Mouse (Mus musculus) hindbrain, embryonic 14.5 days (tissue): ENCODE results near the gene Gm13271. TPM values are rescaled to one million over a fixed set of nuclear protein-coding genes. Genes with fewer than 3 reads are reported as not detected.
A peak's percentile ranks its signal among the peaks of the same experiment; 100 is the strongest.
"Not testable (repeated sequence)": the region's sequence is repeated elsewhere in the genome, so short reads cannot be mapped to it uniquely, and the experiment has no call there.

Source experiments
- ATAC-seq: fragments of 200-750 bp; cut with Nextera tagmentation; 2 replicates; pipeline ENCODE4 v1.8.0; 2017; ENCODE audit warnings: moderate number of reproducible peaks, mild to moderate bottlenecking, moderate TSS enrichment, moderate library complexity; ENCODE audit not compliant: low FRiP score
- DNase-seq: peaks from one replicate; pipeline ENCODE4 v3.0.0-alpha.2; 2015; ENCODE audit warnings: low spot score
- H3K27ac ChIP-seq: fragments of 300-500 bp; sonication (generic); 2 replicates; pipeline ENCODE4 v1.5.1; 2014; ENCODE audit warnings: mild to moderate bottlenecking, moderate library complexity
- H3K27me3 ChIP-seq: fragments of 300-500 bp; sonication (generic); 2 replicates; pipeline ENCODE4 v1.6.1; 2014; ENCODE audit warnings: mild to moderate bottlenecking, low read length, mixed read lengths; ENCODE audit not compliant: control insufficient read depth, insufficient read depth
- H3K36me3 ChIP-seq: fragments of 300-500 bp; sonication (generic); replicated peaks from 2 replicates; pipeline ENCODE4 v1.6.1; 2014; ENCODE audit not compliant: control insufficient read depth, insufficient read depth
- H3K4me1 ChIP-seq: fragments of 300-500 bp; sonication (generic); replicated peaks from 2 replicates; pipeline ENCODE4 v1.6.1; 2014; ENCODE audit warnings: antibody characterized with exemption, low read length, mixed read lengths; ENCODE audit not compliant: control insufficient read depth, insufficient read depth
- H3K4me2 ChIP-seq: fragments of 300-500 bp; sonication (generic); replicated peaks from 2 replicates; pipeline ENCODE4 v1.6.1; 2014; ENCODE audit warnings: mild to moderate bottlenecking, moderate library complexity
- H3K4me3 ChIP-seq: fragments of 300-500 bp; sonication (generic); replicated peaks from 2 replicates; pipeline ENCODE4 v1.5.1; 2014; ENCODE audit warnings: mild to moderate bottlenecking, low read length
- H3K9ac ChIP-seq: fragments of 300-500 bp; sonication (generic); 2 replicates; pipeline ENCODE4 v1.6.1; 2014
- H3K9me3 ChIP-seq: fragments of 300-500 bp; sonication (generic); 2 replicates; pipeline ENCODE4 v1.6.1; 2016; ENCODE audit warnings: low read length; ENCODE audit not compliant: control insufficient read depth
- WGBS: fragments of 180-500 bp; shearing (Covaris S2); extraction: QIAGEN DNeasy Blood & Tissue Kit; methylation state at CpG from one replicate; pipeline ENCODE4 v1.1.7; 2014; 5-methylcytosine and 5-hydroxymethylcytosine counted together
- polyA plus RNA-seq: library from polyadenylated mRNA; unstranded; fragments of >200 nt; fragmentation: Nextera tagmentation; extraction: Ambion mirVana; gene quantifications from 2 replicates; pipeline ENCODE4 v1.2.1, GENCODE M21; 2014

The Gm13271 gene
- polyA plus RNA-seq, 1 experiment from 2014 or later = not detected

DNA sequence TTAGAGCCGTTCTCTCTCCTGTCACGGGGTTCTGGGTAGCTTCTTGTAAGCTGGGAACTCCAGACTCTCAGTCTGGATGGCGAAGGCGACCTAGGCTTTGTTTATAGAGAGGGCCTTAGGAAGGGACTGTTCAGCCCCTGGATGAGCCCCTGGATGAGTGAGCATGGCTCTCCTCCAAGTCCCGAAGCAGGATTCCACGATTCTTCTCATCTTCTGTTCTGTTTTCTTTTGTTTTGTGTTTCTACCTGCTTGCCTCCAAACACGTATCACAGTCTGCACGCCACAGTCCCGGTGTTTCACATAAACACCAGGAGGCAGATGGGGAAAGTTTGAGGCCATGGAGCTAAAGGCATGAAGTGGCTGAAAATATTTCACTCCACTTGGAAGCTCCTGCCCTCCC is 4.1 kb downstream of the Gm13271 start:
- DNase-seq, ATAC-seq, H3K9me3 ChIP-seq, H3K27me3 ChIP-seq, H3K4me1 ChIP-seq, H3K4me3 ChIP-seq, H3K9ac ChIP-seq, H3K27ac ChIP-seq, H3K36me3 ChIP-seq, H3K4me2 ChIP-seq: not testable (repeated sequence)
- 83% methylated on average over 9 of the region's 9 CpGs for WGBS

DNA sequence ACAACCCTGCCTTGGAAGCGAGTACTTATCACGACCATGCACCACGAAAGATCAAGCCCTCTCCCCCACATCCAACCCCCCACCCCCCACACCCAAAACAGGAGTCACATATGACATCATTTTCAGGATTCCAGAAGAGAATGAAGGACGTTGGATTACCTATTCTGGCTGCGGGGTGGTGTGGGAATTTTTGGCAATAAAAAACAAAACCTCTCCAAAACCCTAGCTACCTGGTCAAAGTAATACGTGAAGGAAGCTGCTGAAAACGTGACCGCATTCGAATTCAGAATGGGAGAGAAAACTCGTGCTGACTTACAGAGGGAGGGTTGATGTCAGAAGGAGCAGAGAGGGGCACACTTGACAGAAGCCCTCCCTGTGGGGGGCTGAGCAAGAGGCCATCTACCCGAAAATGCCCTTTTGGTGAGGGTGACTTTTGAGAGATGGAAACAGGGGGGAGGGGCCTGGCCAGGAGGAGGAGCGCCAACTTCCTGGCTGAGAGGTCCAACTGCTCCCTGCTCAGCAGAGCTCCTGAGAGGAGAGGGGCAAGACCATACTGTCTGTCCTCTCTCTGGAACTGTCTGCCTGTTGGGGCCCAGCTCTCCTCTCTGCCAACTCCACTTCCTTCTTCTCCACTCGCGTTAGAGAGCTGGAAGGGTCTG is 5.1 kb downstream of the Gm13271 start, which contains the start of gene Gm13283:
Gene Gm13283 (plus strand): TSS at position 510 of the 659 bp plus-strand sequence.
- not testable (repeated sequence) for ATAC-seq, H3K4me1 ChIP-seq, H3K36me3 ChIP-seq, H3K27ac ChIP-seq, DNase-seq, H3K9me3 ChIP-seq, H3K27me3 ChIP-seq, H3K9ac ChIP-seq
- 26% methylated on average over 7 of the region's 14 CpGs for WGBS
- peak within 1 kb of the TSS; percentile 60 for H3K4me2 ChIP-seq
- H3K4me3 ChIP-seq = peak within 1 kb of the TSS; percentile 22

- H3K36me3 ChIP-seq, H3K27me3 ChIP-seq, H3K27ac ChIP-seq, H3K9me3 ChIP-seq, H3K9ac ChIP-seq, H3K4me1 ChIP-seq, ATAC-seq: not testable (repeated sequence)
- peak overlapping the region; percentile 22 for H3K4me3 ChIP-seq
- WGBS = 0% methylated on average over 14 of the region's 28 CpGs
- H3K4me2 ChIP-seq = peak overlapping the region; percentile 60
- DNase-seq = peak; percentile 47
These were observed 5.8 kb downstream of the Gm13271 start for GRCm38 (mm10) chr4:88760431-88760830.

GRCm38 (mm10) chr4:88761776-88762175 is 7.1 kb downstream of the Gm13271 start:
- not testable (repeated sequence) for H3K9me3 ChIP-seq, DNase-seq, H3K4me2 ChIP-seq, H3K9ac ChIP-seq, H3K4me3 ChIP-seq, H3K36me3 ChIP-seq, H3K27me3 ChIP-seq, H3K27ac ChIP-seq, H3K4me1 ChIP-seq, ATAC-seq
- 80% methylated on average over 6 of the region's 8 CpGs for WGBS

DNA sequence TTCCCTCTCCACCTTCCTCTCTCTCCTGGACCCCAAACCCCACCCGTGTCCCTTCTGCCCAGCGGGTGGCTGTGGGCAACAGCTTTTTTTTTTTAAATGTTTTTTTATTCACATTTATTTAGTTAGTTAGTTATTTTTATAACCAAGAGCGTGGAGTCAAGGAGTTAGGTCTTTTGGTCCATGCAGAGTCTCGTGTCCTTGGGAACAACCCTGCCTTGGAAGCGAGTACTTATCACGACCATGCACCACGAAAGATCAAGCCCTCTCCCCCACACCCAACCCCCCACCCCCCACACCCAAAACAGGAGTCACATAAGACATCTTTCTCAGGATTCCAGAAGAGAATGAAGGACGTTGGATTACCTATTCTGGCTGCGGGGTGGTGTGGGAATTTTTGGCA is 7.7 kb downstream of the Gm13271 start:
- H3K27ac ChIP-seq, H3K9ac ChIP-seq, H3K27me3 ChIP-seq, H3K4me3 ChIP-seq, H3K36me3 ChIP-seq, H3K9me3 ChIP-seq, H3K4me1 ChIP-seq, H3K4me2 ChIP-seq, ATAC-seq, DNase-seq: not testable (repeated sequence)
- 55% methylated on average over 9 of the region's 9 CpGs for WGBS

- Histone ChIP-seq H3K4me2 (peak overlapping the region; percentile 56), H3K4me3 (peak overlapping the region; percentile 31)
- not testable (repeated sequence) for H3K9me3 ChIP-seq, H3K36me3 ChIP-seq, ATAC-seq, H3K9ac ChIP-seq, H3K4me1 ChIP-seq, H3K27me3 ChIP-seq, H3K27ac ChIP-seq
- 4% methylated on average over 22 of the region's 42 CpGs for WGBS
- DNase-seq = peak; percentile 56
These were observed 8.8 kb downstream of the Gm13271 start for GRCm38 (mm10) chr4:88763384-88764018.

GRCm38 (mm10) chr4:88773534-88773933 is 18.9 kb downstream of the Gm13271 start, which contains the start of gene Gm13290:
Gm13290 (plus strand) TSS chr4:88773834.
- H3K27me3 ChIP-seq, H3K9ac ChIP-seq, H3K4me2 ChIP-seq, DNase-seq, H3K4me3 ChIP-seq, H3K4me1 ChIP-seq, H3K36me3 ChIP-seq, H3K9me3 ChIP-seq, ATAC-seq, H3K27ac ChIP-seq: not testable (repeated sequence)
- WGBS = no CpG with 5 or more reads among the region's 32 CpGs

- H3K4me3 ChIP-seq, H3K27ac ChIP-seq, H3K4me1 ChIP-seq, H3K36me3 ChIP-seq, DNase-seq, H3K9me3 ChIP-seq, ATAC-seq, H3K9ac ChIP-seq, H3K4me2 ChIP-seq, H3K27me3 ChIP-seq: not testable (repeated sequence)
- no CpG with 5 or more reads among the region's 29 CpGs for WGBS
These were observed 22.0 kb downstream of the Gm13271 start, which contains the start of gene Gm13289 for GRCm38 (mm10) chr4:88776622-88777021. Gm13289 (plus strand) TSS chr4:88776922.

DNA sequence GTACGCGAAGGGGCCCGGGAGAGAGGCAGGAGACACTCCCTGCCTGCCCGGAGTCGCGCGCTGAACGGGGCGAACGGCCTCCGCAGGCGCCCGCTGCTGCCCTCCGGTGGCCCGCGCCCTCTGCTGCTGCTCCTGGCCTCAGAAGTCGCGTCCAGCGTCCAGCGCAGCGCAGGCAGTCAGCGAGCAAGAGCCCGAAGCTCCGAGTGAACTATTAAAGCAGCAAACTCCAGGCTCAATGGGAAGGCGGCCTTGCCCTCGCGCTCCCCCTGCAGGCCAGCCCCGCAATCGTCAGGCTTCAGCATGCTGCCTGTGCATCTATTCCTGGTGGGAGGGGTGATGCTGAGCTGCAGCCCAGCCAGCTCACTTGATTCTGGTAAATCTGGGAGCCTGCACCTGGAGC is 24.9 kb downstream of the Gm13271 start, which contains the start of gene Gm13272:
Gene Gm13272 (plus strand): TSS at position 301 of the 400 bp plus-strand sequence.
- not testable (repeated sequence) for ATAC-seq, H3K27ac ChIP-seq, H3K27me3 ChIP-seq, H3K4me3 ChIP-seq, H3K4me1 ChIP-seq, H3K4me2 ChIP-seq, H3K9ac ChIP-seq, DNase-seq, H3K9me3 ChIP-seq, H3K36me3 ChIP-seq
- no CpG with 5 or more reads among the region's 29 CpGs for WGBS
